Mouse (Mus musculus) liver, embryonic 16.5 days (tissue): Measurements from ENCODE around the gene Fignl2. TPM values are rescaled to one million over a fixed set of nuclear protein-coding genes. Genes with fewer than 3 reads are reported as not detected.

Experiments used
- ATAC-seq: fragments of 200-750 bp; cut with Nextera tagmentation; 2 replicates; pipeline ENCODE4 v1.8.0; 2017; ENCODE audit warnings: low read depth, mild to moderate bottlenecking, moderate number of reproducible peaks, moderate library complexity
- H3K27ac ChIP-seq: fragments of 300-500 bp; sonication (generic); 2 replicates; pipeline ENCODE4 v1.5.1; 2014; ENCODE audit warnings: mild to moderate bottlenecking, low read length
- H3K27me3 ChIP-seq: fragments of 300-500 bp; sonication (generic); 2 replicates; pipeline ENCODE4 v1.6.1; 2014; ENCODE audit warnings: low read depth, low read length, mixed read lengths; ENCODE audit not compliant: control insufficient read depth, insufficient read depth
- H3K36me3 ChIP-seq: fragments of 300-500 bp; sonication (generic); 2 replicates; pipeline ENCODE4 v1.6.1; 2014; ENCODE audit warnings: mild to moderate bottlenecking; ENCODE audit not compliant: control insufficient read depth, insufficient read depth
- H3K4me1 ChIP-seq: fragments of 300-500 bp; sonication (generic); 2 replicates; pipeline ENCODE4 v1.6.1; 2014; ENCODE audit warnings: low read depth, low read length, mixed read lengths; ENCODE audit not compliant: control insufficient read depth
- H3K4me2 ChIP-seq: fragments of 300-500 bp; sonication (generic); 2 replicates; pipeline ENCODE4 v1.6.1; 2014; ENCODE audit warnings: low read depth, low read length, mixed read lengths
- H3K4me3 ChIP-seq: fragments of 300-500 bp; sonication (generic); 2 replicates; pipeline ENCODE4 v1.5.1; 2014; ENCODE audit warnings: low read depth, mild to moderate bottlenecking, low read length
- H3K9ac ChIP-seq: fragments of 300-500 bp; sonication (generic); 2 replicates; pipeline ENCODE4 v1.6.1; 2014; ENCODE audit warnings: low read depth, low read length
- H3K9me3 ChIP-seq: fragments of 300-500 bp; sonication (generic); replicated peaks from 2 replicates; pipeline ENCODE4 v1.6.1; 2016; ENCODE audit warnings: low read length; ENCODE audit not compliant: control insufficient read depth
- WGBS: fragments of 180-500 bp; shearing (Covaris S2); extraction: QIAGEN DNeasy Blood & Tissue Kit; methylation state at CpG from one replicate; pipeline ENCODE4 v1.1.7; 2014; ENCODE audit not compliant: insufficient replicate concordance; 5-methylcytosine and 5-hydroxymethylcytosine counted together
- polyA plus RNA-seq: library from polyadenylated mRNA; unstranded; fragments of >200 nt; fragmentation: Nextera tagmentation; extraction: Ambion mirVana; gene quantifications from 2 replicates; pipeline ENCODE4 v1.2.1, GENCODE M21; 2015

The Fignl2 gene
- polyA plus RNA-seq, 1 experiment from 2014 or later = 0.07 TPM

GRCm38 (mm10) chr15:101075150-101075549 lies 3.2 kb downstream of the Fignl2 start:
- Histone ChIP-seq H3K9ac (no peak overlapping the region), H3K27me3 (peaks cover 47% of the 10 kb centered on the region), H3K4me3 (no peak overlapping the region), H3K9me3 (no peaks in the 10 kb centered on the region), H3K4me1 (peaks cover 7% of the 10 kb centered on the region), H3K36me3 (no peaks in the 10 kb centered on the region), H3K4me2 (no peak overlapping the region), H3K27ac (no peak overlapping the region)
- no peak for ATAC-seq
- WGBS = 65% methylated on average over 4 of the region's 4 CpGs

DNA sequence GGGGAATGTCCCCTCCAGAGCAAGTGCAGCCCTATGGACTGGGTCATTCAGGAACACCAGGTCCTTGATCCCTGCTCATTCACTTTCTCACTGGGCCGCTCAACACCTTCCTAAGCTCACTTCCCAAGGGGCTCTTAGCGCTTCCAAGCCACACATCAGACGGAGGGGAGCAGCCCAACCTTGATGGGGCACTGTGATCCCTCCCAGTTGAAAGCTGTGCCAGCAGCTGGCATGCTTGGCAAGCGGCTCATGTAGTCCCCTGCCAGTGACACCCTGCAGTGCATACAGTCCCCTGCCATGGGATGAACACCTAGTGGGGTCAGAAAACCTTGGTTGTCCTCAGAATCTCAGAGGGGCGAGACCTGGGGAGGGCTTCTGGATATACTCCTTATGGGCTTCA lies 4.3 kb downstream of the Fignl2 start:
- no peak overlapping the region for H3K27ac ChIP-seq
- peaks cover 40% of the 10 kb centered on the region for H3K27me3 ChIP-seq
- no peak for ATAC-seq
- no peak overlapping the region for H3K4me2 ChIP-seq
- H3K36me3 ChIP-seq = no peaks in the 10 kb centered on the region
- no peak overlapping the region for H3K9ac ChIP-seq
- H3K9me3 ChIP-seq = no peaks in the 10 kb centered on the region
- peaks cover 9% of the 10 kb centered on the region for H3K4me1 ChIP-seq
- no peak overlapping the region for H3K4me3 ChIP-seq
- WGBS = 59% methylated on average over 5 of the region's 5 CpGs

GRCm38 (mm10) chr15:101072736-101073135 lies 5.6 kb downstream of the Fignl2 start:
- H3K9me3 ChIP-seq = no peaks in the 10 kb centered on the region
- ATAC-seq = no peak
- no peak overlapping the region for H3K4me2 ChIP-seq
- no peaks in the 10 kb centered on the region for H3K36me3 ChIP-seq
- no peak overlapping the region for H3K27ac ChIP-seq
- no peak overlapping the region for H3K4me3 ChIP-seq
- H3K27me3 ChIP-seq = peaks cover 27% of the 10 kb centered on the region
- 24% methylated on average over 2 of the region's 2 CpGs for WGBS
- no peak overlapping the region for H3K9ac ChIP-seq
- peaks cover 9% of the 10 kb centered on the region for H3K4me1 ChIP-seq

GRCm38 (mm10) chr15:101070762-101071161 lies 7.6 kb downstream of the Fignl2 start:
- Histone ChIP-seq H3K9ac (no peak overlapping the region), H3K27me3 (peaks cover 7% of the 10 kb centered on the region), H3K4me3 (no peak overlapping the region), H3K4me1 (peaks cover 9% of the 10 kb centered on the region), H3K9me3 (no peaks in the 10 kb centered on the region), H3K4me2 (no peak overlapping the region), H3K27ac (no peak overlapping the region), H3K36me3 (no peaks in the 10 kb centered on the region)
- no peak for ATAC-seq
- 38% methylated on average over 5 of the region's 5 CpGs for whole genome bisulfite sequencing

GRCm38 (mm10) chr15:101069641-101070190 lies 8.7 kb downstream of the Fignl2 start:
- 47% methylated on average over 9 of the region's 9 CpGs for WGBS
- H3K27ac ChIP-seq = no peak overlapping the region
- no peak for ATAC-seq
- no peaks in the 10 kb centered on the region for H3K27me3 ChIP-seq
- no peak overlapping the region for H3K4me2 ChIP-seq
- H3K4me3 ChIP-seq = no peak overlapping the region
- no peak overlapping the region for H3K9ac ChIP-seq
- no peaks in the 10 kb centered on the region for H3K9me3 ChIP-seq
- peaks cover 9% of the 10 kb centered on the region for H3K4me1 ChIP-seq
- H3K36me3 ChIP-seq = no peaks in the 10 kb centered on the region

DNA sequence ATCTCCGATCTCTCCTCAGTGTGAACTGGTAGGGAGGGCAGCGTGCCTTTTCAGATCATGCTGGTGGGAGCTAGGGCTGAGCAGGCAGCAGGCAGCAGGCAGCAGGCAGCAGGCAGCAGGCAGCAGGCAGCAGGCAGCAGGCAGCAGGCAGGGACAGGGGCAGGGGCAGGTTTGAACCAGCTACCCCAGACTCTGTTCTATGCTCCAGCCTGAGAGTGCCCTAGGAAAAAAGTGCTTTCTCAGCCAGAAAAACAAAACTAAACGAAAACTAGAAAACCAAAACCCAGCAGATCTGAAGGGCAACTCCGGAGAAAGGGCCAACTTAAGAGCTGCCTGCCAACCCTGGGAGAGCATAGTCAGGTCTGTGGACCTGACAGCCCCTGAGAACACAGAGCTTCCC lies 9.7 kb downstream of the Fignl2 start:
- H3K9me3 ChIP-seq = no peaks in the 10 kb centered on the region
- 44% methylated on average over 4 of the region's 4 CpGs for WGBS
- H3K36me3 ChIP-seq = no peaks in the 10 kb centered on the region
- H3K9ac ChIP-seq = no peak overlapping the region
- H3K4me1 ChIP-seq = peaks cover 6% of the 10 kb centered on the region
- no peak overlapping the region for H3K4me2 ChIP-seq
- H3K4me3 ChIP-seq = no peak overlapping the region
- no peaks in the 10 kb centered on the region for H3K27me3 ChIP-seq
- H3K27ac ChIP-seq = no peak overlapping the region
- no peak for ATAC-seq

GRCm38 (mm10) chr15:101068029-101068428 lies 10.3 kb downstream of the Fignl2 start:
- no peak for ATAC-seq
- no peaks in the 10 kb centered on the region for H3K9me3 ChIP-seq

GRCm38 (mm10) chr15:101066920-101067696 lies 11.3 kb downstream of the Fignl2 start:
- no peak overlapping the region for H3K4me2 ChIP-seq
- no peak overlapping the region for H3K9ac ChIP-seq
- 59% methylated on average over 7 of the region's 9 CpGs for WGBS
- no peak for ATAC-seq
- H3K27ac ChIP-seq = no peak overlapping the region
- no peaks in the 10 kb centered on the region for H3K36me3 ChIP-seq
- H3K4me1 ChIP-seq = peaks cover 6% of the 10 kb centered on the region
- H3K27me3 ChIP-seq = no peaks in the 10 kb centered on the region
- H3K4me3 ChIP-seq = no peak overlapping the region
- no peaks in the 10 kb centered on the region for H3K9me3 ChIP-seq

More at GRCm38 (mm10) chr15:101068029-101068428, 10.3 kb downstream of the Fignl2 start:
- no peaks in the 10 kb centered on the region for H3K36me3 ChIP-seq
- H3K27me3 ChIP-seq = no peaks in the 10 kb centered on the region
- no peak overlapping the region for H3K27ac ChIP-seq
- H3K9ac ChIP-seq = no peak overlapping the region
- WGBS = 30% methylated on average over 3 of the region's 3 CpGs
- H3K4me3 ChIP-seq = no peak overlapping the region
- H3K4me1 ChIP-seq = peaks cover 6% of the 10 kb centered on the region
- no peak overlapping the region for H3K4me2 ChIP-seq

- Histone ChIP-seq H3K27me3 (no peaks in the 10 kb centered on the region), H3K9me3 (no peaks in the 10 kb centered on the region), H3K4me1 (peaks cover 6% of the 10 kb centered on the region), H3K27ac (no peak overlapping the region), H3K36me3 (no peaks in the 10 kb centered on the region), H3K9ac (no peak overlapping the region), H3K4me3 (no peak overlapping the region), H3K4me2 (no peak overlapping the region)
- ATAC-seq = no peak
- 43% methylated on average over 6 of the region's 6 CpGs for WGBS
Measured at GRCm38 (mm10) chr15:101066364-101066847, 12.0 kb downstream of the Fignl2 start.
